Mouse (Mus musculus) brain, embryonic 14.5 days (tissue): ENCODE measurements around the gene Slc27a4. TPM values are rescaled to one million over a fixed set of nuclear protein-coding genes. Genes with fewer than 3 reads are reported as not detected.

ENCODE experiments used
- DNase-seq: peaks from one replicate; pipeline ENCODE4 v3.0.0-alpha.2; 2011; ENCODE audit warnings: low read depth
- CTCF ChIP-seq: fragments of 200-500 bp; IDR thresholded peaks from 2 replicates; pipeline ENCODE4 v1.5.1; 2012; ENCODE audit warnings: inconsistent platforms, mild to moderate bottlenecking, moderate library complexity, borderline replicate concordance; ENCODE audit not compliant: insufficient read depth, insufficient read length; ENCODE audit errors: extremely low read depth
- POLR2A ChIP-seq: fragments of 200-500 bp; IDR thresholded peaks from 2 replicates; pipeline ENCODE4 v1.6.1; 2012; ENCODE audit warnings: mild to moderate bottlenecking, inconsistent platforms, borderline replicate concordance; ENCODE audit not compliant: poor library complexity, insufficient read depth, insufficient read length, severe bottlenecking; ENCODE audit errors: extremely low read depth
- polyA plus RNA-seq: library from polyadenylated mRNA; depleted of rRNA; stranded (reverse); fragments of >200 nt; gene quantifications from 2 replicates; pipeline ENCODE4 v1.2.3, GENCODE M21; 2012

Gene Slc27a4
- polyA plus RNA-seq, 1 experiment, result 78.8 TPM

DNA sequence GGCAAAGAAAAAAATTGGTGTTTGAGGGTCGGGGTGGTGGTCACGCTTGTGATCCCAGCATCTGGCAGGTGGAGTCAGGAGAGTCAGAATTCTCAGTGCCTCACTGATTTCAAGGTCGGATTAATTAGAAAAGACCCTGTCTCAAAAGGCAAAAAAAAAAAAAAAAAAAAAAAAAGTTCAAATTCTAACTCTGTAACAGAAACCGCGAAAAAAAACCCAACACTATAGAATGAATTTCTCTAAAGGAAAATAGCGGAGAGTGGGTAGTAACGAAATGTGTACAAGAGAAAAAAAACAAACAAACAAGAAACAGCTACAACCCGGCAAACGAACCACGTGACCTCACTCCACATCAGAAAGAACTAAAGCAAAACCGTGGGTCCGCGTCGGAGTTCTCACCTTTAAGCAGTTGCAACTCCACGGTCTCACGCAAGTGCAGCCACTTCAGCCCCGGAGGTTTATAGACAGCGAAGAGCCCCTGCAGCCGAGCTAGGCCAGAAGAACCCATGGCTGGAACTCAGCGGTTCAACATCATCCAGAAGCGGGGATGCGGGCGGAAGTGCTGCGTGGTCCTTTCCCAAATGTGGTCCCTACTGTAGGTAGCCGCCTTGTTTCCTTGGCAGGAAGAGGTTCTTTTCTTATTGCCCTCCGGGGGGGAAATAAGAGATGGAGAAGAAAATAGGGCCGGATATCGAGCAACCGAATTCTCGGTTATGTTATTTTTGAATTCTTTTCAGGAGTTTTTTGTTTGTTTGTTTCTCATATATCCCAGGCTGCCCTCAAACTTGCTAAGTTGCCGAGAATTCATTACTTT lies 15.1 kb upstream of the Slc27a4 start, which contains the start of gene Coq4:
TSS of gene Coq4 (plus strand) at position 390 of the 814 bp plus-strand sequence.
- DNase-seq, result peak; percentile 99
- TF ChIP-seq CTCF (no peak), POLR2A (peak; percentile 15; the same call in 1 of the 2 replicates)

- no peak for TF ChIP-seq CTCF
- peak; percentile 17; the same call in 1 of the 2 replicates for TF ChIP-seq POLR2A
- peak; percentile 93 for DNase-seq
Observed at GRCm38 (mm10) chr2:29787937-29788681, 14.3 kb upstream of the Slc27a4 start, which contains the start of gene Trub2. Trub2 (minus strand) TSS chr2:29788502.

- no peak for DNase-seq
- TF ChIP-seq CTCF (no peak), POLR2A (no peak)
Observed at GRCm38 (mm10) chr2:29792772-29793487, 9.5 kb upstream of the Slc27a4 start.

DNA sequence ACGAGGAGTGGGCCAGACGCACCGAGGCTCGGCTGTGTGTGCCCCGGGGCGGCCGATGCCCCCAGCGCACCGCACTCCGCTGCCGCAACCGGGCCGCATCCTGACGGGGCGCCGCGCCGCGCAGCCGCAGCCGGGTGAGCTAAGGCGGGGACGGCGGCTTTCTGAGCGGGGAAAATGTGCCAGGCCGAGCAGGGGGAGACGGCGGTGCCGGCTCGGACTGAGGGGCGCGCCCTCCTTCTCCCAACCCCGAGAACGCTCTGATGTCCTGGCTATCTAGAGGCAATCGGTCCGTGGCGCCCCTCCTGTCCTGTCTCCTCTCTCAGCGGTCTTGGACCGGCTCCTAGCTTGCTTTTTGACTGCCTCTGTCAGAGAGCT lies 380 bp downstream of the Slc27a4 start:
- TF ChIP-seq POLR2A (no peak), CTCF (no peak)
- DNase-seq, result no peak

DNA sequence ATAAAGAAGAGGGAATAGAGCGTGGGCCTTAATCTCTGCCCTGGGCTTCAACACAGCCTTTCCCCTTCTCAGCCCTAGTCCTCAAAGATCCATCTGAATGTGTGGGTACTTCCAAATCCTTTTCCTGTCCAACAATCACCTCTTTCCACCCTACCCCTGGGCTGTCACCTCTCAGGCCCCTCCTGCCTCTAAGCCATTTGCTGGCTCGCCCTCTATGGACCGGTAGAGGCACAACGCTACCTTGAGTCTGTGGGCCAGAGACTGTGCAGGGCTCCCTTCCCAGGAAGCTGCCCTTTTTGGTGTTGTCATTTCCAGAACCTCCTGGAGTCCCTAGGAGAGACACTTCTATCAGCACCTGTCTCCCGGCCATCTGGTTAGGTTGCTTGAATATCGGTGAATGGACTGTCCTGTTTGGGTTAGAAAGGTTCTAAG lies 982 bp downstream of the Slc27a4 start:
- peak; percentile 41 for DNase-seq
- TF ChIP-seq POLR2A (no peak), CTCF (peak; percentile 50; the same call in 1 of the 2 replicates)

GRCm38 (mm10) chr2:29815678-29816371 lies 13.4 kb downstream of the Slc27a4 start:
- no peak for DNase-seq
- no peak for TF ChIP-seq CTCF
- TF ChIP-seq POLR2A, result no peak

GRCm38 (mm10) chr2:29817426-29818232 lies 15.2 kb downstream of the Slc27a4 start:
- DNase-seq, result peak; percentile 93
- TF ChIP-seq CTCF (peak; percentile 89), POLR2A (no peak)

GRCm38 (mm10) chr2:29819363-29819762 lies 16.9 kb downstream of the Slc27a4 start:
- TF ChIP-seq POLR2A (no peak), CTCF (no peak)
- no peak for DNase-seq

DNA sequence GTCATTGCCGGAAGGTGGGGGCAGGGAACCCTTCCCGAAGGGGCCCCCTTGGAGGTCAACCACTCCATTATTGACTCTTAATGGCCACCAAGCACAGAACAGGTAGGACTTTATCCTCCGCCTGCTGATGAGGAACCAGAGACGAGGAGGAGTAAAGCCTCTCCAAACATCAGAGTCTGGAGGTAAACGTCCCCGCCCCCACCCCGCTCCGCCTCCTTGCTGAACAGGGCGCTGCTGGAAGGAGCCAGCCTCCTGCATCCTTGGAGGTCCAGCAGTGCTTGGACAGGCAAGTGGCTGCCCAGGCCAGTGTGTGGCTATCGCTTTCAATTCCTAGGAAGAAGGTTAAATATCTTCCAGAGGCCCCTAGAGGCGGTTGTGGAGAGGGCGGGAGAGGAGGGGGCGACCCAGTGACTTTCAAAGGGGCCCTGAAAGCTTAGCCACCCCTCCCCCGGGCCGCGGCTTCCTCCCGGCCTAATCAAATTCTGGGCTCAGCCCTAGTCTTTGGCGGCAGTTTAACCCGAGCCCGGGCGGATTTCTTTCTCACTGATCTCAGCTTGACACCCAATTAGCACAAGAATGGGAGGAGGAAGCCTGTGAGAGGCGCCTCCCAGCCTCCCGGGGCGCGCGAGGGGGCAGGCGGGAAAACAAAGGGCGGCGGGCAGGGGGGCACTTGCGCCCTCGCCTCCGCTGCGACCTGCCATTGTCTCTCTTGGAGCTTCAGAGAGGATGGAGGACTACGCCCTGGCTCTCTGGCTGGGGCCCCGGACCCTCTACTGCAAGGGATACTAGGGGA lies 17.8 kb downstream of the Slc27a4 start, which contains the start of gene Urm1:
TSS of gene Urm1 (plus strand) at position 51 of the 793 bp plus-strand sequence.
- TF ChIP-seq CTCF (peak; percentile 2; the same call in 1 of the 2 replicates), POLR2A (0 out of 2 replicates have a peak, but pooled peaks have one; percentile 20)
- DNase-seq, result peak; percentile 95
